Mouse (Mus musculus): ENCODE measurements at regions not wholly inside any gene's neighbourhood (a gene's known extent, or its start where the extent isn't known, plus 50 kb on each side); places are given as distances from the start of the nearest gene placed in this dataset.

DNA sequence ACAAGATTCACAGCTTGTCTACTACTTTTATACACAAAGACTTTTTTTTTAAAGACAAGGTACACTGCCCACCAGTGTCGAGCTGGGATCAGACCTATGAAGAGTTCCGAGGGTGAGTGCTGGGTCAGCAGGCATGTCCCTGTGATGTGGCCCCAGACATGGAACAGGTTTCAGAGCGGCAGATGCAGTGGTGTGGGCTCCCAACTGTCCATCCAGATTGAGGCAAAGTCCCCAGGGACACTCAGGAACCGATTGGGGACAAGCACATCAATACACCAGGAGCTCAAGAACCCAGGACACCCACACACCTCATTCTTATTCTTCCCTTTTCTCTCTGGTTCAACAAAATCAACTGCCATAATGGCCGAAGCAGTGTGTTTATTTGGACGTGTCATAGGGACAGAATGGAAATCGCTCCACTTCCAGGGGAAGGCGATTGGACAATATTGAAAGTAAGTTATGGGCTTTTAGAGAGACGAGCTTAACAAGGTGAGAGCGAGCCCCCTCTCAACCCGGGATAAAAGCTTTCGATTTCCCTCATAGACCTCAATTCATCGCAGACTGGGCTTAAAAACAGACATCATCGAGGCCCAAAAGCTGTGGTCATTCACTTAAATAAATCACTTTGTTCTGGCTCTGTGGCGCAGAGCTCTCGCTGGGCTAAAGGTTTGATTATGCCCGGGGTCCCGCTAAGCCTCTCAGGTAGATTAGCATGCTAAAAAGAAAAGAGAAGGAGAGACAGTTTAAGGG is 127.6 kb upstream of the Zdhhc25 start:
- no peak for DNase-seq (ENCODE audit: low read depth, low spot score)

DNA sequence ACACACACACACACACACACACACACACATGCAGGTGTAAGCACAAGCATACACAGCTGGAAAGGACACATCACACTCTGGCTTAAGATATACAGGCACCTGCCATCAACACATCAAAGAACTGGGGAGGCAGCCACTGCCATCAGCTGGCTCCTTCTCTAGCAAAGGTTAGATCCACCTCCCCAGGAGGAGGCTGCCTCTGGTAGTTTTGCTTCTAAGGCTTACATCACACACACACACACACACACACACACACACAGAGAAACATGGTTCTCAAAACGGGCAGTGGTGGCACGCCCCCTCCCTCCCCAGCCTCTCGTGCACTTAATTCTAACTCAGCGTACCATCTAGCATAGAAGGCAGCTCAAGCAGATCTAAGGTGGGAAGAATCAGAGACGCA is 126.9 kb upstream of the Zdhhc25 start:
- no peak for DNase-seq (ENCODE audit: low read depth, low spot score)

DNA sequence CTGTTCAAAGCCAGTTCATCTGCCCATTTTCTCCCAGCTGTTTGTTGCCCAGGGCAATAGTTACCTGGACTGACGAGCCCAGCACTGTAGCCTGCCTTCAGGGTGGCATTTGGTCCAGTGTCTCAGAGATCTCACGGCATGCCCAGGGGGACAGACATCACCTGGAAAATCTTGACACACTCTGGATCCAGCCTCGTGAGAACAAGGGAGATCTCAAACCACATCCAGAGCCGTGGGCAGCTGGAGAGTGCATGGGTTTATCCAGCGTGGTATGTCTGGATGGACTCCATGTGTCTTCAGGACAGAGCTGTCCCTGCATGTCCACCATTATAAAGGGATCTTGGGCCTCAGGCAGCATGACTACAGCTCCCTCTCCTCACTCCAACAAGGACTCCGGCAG is 116.6 kb upstream of the Zdhhc25 start:
- no peak for DNase-seq (ENCODE audit: low read depth, low spot score)

DNA sequence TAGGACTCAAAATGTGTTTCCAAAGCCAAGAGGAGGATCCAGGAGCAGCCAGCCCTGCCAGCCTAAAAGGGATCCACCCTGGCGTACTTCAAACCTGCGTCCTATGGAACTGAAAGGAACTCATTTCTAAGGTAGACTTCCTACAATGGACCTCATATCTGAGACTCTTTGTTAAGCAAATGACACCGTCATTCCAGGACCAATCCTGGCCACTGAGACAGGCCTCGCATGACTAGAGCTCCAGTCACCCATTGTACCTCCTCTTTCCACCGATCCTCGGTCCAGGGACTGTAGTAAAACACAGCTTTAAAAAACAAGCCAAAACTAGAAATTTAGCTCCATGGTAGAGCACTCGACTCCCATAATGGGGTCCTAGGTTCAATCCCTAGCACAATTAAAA is 110.4 kb upstream of the Zdhhc25 start:
- no peak for DNase-seq (ENCODE audit: low read depth, low spot score)

DNA sequence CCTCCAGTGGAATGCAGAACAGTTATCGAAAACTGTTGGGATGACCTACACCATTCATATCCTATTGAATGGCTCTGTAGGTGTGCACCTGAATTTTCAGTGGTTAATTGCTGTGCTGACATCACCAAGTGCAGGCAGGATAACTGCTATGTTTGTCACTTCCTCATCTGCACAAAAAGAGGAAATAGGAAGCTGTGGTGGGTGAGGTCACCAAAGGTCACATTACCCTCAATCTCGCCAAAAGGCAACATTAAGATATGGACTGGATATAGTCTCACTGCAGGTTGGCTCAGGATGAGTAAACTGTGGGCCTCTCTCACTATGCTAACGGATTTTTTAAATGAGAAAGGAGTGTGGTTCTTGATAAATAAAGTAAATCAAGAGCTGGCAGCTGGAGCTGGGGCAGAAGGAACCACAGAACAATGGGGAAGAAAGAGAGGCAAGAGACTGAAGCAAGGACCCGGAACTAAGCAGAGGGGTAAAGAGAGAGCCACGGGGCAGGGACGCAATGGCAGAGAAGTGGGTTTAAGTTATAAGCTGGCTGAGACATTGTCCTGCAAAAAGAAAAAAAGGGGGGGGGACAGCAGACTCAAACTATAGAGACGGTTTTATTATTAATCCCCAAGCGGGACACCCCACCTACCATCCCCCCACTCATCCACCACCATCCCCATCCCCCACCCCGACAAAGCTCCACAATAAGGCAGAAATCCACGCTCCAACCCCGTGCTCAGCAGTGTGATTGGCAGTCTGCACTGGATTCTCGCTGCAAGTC is 109.6 kb upstream of the Zdhhc25 start:
- no peak for DNase-seq (ENCODE audit: low read depth, low spot score)

DNA sequence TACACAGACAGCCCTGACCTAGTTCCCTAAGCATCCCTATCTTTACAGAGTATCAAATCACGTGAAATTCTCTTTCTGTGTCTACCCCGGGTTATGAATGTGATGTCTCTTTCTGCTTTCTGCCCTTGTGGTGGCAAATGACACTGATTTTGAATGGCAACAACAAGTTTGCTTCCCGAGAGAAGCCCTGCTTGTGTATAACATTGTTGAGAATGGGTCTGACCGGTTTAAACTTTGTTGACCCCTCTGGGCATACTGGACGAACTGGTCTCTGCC is 109.1 kb upstream of the Zdhhc25 start:
- DNase-seq (ENCODE audit: low read depth, low spot score), result no peak

DNA sequence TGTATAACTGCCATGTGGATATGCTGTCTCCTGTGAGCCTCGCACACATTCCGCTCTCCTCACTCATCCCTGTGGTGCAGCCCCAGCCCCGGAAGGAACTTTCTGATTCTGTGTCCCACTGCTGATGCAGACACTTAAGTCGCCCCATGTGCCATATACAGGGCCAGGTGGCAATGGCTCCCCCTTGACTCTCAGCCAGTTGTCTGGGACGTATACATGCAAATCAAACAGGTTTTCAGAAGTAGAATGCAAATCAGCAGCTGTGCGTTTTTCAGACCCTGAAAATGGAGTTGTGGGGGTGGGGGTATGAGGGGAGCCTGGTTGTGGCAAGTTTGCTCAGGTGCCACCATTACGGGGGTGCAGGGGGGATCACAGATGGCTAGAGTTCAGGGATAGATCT is 102.1 kb upstream of the Zdhhc25 start:
- no peak for DNase-seq (ENCODE audit: low read depth, low spot score)

DNA sequence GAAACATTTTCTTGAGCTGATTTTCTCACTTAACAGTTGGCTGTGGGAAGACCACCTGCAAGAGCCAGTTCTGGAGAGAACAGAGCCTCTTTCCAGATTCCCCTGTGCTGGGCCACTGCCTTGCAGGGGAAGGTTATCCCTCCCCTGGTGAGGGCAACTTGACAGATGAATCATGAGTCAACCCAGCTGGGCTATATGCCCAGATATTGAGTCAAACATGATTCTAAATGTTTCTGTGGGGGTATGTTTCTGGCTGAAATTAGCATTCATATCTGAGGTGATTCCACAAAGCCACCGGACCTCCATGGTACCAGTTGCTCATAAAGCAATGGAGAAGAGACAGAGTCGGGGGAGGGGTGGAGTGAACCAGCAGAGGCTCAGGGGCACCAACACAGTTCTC is 97.8 kb upstream of the Zdhhc25 start:
- no peak for DNase-seq (ENCODE audit: low read depth, low spot score)

DNA sequence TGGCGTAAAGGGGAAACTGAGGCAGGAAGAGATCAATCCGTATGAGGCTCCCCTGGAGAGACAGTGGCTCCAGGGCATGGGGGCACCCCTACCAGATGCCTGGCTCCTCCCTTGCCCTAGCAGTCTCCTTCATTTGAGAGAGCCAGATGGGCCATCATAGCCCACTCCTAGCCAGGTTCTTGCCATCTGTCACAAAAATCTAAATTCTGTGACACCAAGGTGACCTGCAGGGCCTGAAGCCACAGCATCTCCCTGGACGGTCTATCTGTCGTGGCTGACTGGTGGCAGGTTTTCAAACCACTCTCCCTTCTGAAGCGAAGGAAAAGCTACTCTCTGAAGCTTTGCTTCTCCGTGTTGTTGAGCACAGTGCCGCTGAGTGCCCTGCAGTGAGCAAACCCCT is 96.2 kb upstream of the Zdhhc25 start:
- no peak for DNase-seq (ENCODE audit: low read depth, low spot score)

DNA sequence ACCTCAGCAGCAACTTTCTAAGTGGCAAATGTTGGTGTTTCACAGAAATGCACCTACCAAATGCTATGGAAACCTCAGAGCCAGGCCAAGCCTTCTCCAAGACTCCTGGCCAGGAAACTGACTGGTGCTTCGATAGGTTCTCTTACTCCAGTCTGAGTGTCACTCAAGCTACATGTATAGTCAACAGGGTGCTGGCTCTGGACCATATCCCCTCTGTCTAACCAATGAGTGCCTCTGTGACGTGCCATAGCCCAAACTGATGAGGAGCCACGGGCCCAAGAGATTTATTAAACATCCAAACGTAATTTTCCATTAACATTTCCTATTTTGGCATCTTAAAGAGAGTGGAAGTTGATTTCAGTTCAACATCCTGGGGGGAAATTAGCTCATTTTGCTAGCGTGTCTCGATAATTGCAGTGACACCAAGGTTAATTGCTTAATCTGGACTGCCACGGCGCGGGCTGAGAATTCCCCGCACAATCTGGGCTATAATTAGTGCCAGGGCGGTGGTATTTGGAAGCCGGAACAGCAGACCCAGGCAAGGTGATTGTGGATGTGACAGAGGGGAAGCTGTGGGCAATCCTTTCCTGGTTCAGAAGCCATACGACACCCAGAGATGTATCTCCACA is 94.5 kb upstream of the Zdhhc25 start:
- DNase-seq (ENCODE audit: low read depth, low spot score), result no peak

DNA sequence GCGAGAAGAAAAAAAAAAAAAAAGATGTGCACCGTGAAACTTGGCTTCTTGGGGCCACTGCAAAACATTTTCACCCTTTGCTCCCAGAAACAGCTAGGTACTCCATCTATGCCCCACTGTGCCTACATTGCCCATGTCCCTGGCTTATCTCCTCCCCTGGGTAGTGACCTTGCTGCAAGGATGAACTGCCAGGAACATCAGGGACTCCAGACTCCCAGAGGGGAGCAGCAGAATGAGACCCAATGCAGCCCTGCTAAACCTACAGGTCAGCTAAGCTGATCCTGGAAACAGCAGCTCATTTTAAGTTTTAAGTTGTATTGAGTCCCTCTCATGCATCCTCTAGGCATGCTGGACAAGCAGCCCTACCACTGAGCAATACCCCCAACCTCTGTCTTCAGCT is 92.2 kb upstream of the Zdhhc25 start:
- DNase-seq (ENCODE audit: low read depth, low spot score), result no peak

DNA sequence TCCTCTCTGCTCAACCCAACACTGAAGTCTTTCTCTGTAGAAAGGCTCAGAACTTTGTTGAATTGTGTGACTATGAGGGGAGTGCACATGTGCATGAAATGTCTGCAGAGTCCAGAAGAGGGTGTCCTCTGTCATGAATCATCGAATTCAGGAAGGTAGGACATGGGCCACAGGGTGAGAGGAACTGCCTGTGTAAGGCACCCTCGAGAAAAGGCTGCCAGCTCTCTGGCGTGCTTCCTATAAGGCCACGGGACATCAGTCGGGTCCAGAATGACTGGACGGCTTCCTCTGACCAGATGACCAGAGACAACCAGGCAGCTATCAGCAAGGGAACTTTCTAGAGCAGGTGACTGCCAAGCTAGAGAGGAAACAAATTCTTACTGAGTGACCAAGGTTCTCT is 91.1 kb upstream of the Zdhhc25 start:
- DNase-seq (ENCODE audit: low read depth, low spot score), result no peak

DNA sequence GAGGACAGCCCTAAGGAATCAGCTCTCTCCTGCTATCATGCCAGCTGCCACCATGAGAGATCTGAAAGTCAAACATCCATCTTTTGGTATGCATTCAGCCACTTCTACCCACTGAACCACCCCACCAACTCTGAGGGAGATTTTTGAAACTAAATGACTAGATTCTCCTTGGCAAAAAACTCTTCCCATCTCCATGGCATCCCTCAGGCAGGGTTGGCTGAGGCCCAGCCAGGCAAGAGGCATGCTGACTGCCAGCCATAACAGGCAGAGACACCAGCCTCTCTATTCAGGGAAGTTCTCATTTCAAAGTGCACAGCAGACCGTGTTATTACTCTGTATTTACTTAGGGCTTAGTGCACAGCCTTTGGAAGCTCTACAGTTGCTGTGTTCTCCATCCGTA is 90.5 kb upstream of the Zdhhc25 start:
- DNase-seq (ENCODE audit: low read depth, low spot score), result no peak

DNA sequence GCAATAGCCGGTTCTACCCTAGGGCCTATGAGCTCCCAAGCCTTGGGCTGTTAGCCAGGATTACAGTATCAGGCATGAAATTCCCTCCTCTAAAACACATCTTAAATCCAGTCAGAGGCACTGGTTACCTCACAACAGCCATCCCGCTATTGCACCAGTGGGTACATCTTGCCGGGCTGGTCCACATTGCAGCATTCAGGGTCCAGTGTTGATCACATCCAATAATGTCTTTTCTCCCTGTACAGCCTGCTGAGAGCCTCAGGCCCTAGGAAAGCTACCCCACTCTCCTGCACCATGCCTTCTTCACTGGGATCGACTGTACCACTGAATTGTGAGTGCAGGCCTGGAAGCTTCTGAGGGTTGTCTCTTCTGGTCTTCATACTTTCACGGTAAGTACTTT is 86.0 kb upstream of the Zdhhc25 start:
- DNase-seq (ENCODE audit: low read depth, low spot score), result no peak

DNA sequence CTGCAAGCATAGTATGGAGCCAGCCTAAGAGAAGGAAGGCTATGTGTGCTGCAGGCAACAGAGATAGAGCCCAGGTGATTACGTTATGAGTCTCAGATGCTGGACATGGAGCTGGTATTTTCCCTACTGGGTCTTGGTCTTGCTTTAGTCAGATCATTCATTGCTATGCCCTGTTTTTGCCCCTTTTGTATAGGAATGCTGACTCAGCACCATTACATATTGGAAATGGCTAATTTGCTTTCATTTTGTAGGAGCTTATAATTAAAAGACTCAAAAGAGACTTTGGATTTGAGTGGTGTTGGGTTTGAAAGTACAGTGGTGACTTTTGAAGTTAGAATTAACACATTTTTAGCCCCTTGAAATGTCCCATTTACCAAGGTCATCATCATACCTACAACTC is 68.9 kb upstream of the Zdhhc25 start:
- no peak for DNase-seq (ENCODE audit: low read depth, low spot score)

DNA sequence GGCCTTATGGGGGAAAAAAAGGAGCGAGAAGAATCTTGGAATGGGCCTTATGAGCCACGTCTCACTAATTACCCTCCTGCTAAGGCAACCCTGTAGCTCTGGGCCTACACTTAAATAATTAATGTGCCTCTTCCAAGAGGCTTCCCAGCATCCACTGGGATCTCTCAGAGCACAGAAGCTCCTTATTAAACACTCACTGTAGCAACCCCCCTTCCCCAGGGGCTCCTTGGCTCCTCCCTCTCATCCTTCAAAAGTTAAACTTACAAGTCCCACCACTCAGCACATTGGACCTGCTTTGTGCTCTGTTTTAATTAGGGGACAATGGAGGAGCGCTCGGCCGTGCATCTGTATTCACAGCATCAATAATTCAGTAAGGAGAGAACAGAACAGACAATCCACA is 68.1 kb upstream of the Zdhhc25 start:
- no peak for DNase-seq (ENCODE audit: low read depth, low spot score)

DNA sequence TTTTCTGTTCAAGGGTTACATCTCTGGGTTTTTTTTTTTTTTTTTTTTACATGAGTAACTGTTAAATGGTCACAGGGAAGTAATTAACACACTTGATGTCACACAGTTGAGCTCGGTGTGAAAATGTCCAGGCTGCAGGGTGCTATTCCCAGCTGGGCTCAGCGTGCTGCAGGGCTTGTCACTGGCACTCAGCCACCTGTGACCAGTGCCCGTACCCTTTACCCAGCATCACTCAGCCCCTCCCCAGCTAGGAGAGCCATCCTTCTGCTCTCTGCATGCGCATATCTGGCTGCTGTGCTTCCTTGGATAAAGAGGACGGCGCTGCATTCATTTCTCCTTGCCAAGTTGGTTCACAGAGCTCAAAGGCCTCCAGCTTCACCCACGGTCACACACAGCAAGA is 66.7 kb upstream of the Zdhhc25 start:
- DNase-seq (ENCODE audit: low read depth, low spot score), result no peak

DNA sequence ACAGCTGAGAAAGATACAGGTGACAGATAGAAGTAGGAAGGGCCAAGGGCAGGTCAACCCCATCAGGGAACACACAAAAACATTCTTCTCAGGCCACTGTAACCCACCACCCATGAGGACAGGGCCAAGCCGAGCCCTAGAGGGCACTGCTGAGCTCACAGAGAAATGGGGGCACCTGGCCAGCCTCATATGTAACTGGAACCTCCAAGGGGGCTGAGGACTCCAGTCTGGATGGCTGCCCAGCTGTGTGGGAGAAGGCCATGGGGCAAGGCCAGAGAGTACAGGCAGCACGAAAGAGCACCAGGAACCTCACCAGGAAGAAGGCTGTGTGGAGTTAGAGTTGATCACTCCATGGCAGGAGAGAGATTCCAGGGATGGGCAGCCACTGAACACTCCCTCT is 64.6 kb upstream of the Zdhhc25 start:
- DNase-seq (ENCODE audit: low read depth, low spot score), result no peak

DNA sequence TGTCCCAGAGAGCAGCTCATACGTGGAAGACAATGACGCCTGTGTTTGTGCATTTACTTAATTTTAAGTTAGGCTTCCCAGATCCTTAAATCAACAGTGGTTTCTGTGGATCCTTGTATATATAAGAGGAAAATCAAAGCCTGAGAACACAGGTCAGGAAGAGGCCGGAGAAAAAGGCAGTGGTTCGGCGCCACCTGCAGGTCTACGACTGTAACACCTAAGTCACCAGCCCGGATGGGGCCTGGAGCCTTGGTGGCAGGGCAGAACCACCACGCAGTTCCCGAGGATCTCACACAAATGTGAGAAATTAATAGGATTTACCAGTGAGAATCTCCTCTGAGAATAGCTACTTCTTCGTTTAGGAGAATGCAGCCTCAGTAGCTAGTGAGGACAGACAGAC is 62.9 kb upstream of the Zdhhc25 start:
- peak; percentile 35 for DNase-seq (ENCODE audit: low read depth, low spot score)

DNA sequence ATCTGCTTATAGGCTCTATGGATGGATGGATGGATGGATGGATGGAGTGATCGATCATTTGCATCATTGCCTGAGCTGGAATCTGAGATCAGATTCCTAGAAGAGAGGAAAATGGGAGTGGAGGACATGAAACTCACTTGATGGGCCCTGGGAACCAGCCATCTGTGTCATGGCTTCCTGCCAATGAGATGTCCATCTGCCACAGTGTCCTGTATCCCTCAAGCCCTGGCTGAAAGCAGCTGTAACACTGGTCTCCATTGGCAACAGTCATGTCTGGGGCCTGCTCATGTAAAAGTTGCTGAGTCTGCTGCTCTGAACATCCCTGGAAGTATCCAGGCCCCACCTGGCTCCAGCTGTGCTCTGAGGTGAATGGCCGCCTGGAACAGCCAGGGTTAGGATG is 57.5 kb upstream of the Zdhhc25 start:
- DNase-seq (ENCODE audit: low read depth, low spot score), result no peak

DNA sequence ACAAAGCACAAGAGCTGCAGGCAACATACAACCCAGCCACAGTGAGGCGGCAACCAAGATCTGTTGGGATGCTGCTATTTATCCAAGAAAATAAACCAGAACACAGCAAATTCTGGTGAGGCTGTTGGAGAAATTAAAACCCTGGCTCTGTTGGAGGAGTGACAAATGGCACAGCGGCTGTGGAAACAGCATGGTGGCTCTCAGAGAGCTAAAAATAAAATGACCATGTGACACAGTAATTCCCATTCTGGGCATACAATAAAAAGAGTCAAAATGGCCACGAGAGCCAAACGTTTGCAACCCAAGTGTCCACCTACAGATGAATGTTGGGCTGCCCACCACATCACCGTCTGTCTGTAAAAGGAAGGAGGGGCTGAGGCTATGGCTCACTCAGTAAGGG is 55.9 kb upstream of the Zdhhc25 start:
- DNase-seq (ENCODE audit: low read depth, low spot score), result no peak

DNA sequence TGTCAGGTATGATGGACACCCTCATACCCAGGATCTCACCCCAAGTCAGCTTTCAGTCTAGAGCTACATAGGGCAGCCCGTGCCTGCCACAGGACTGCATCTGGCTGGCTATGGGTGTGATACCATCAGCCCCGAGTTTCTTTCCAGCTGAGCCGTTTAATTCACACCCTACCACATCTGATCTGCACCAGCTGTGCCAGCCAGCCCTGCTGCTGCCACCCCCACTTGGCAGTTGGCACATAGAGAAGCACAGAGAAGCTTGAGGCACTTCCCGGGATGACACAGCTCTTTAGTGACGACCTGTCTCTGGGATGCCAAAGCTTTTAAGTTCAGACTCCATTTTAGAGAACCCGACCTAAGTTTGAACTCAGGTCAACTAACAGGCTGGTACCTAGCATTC is 51.8 kb upstream of the Zdhhc25 start:
- no peak for DNase-seq (ENCODE audit: low read depth, low spot score)

All from ES-CJ7 (cell line).